Mouse (Mus musculus): ENCODE data around the gene Dkc1.
A peak's percentile ranks its signal among the peaks of the same experiment; 100 is the strongest.

The Dkc1 gene

DNA sequence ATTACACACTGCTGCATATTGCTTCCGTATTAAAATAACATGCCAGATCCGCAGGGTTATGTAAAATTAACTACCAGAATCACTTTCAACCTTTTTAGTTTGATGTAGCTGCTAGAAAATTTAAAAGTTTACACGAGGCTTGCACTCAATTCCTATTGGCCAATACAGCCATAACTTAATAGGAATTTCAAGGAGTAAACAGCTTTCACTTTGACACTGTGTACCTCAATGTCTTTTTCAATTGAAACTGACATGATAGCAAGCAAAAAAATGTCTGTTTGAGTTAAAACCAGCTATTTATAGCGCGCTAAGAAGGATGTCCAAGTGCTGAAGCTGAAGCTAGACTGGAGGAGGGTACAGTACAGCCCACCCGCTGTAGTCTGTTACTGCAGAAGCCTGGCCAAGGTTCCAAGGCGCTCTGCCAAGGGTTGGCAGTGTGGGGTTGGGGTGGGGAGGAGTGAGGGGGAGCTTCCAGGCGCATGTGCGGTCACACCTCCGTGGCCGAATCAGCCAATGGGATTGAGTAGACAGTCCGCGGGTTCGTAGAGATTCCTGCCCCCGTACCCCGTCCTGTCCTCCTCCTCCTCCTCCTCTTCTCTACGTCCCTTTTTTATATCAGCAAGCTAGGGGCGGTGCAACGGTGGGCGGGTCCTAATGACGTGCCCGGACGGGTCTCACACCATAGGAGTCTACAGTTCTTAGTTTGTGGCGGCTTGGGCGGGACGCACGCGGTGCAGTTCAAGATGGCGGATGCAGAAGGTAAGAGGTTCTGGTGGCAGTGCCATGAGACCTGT, at the start of gene Dkc1:
Gene Dkc1, plus strand, starts transcription at position 486 of the 794 bp plus-strand sequence.
- DNase-seq = peak; percentile 89 to 95

GRCm38 (mm10) chrX:75045931-75046330, 49.7 kb upstream of the Dkc1 start:
- no peak for DNase-seq

DNA sequence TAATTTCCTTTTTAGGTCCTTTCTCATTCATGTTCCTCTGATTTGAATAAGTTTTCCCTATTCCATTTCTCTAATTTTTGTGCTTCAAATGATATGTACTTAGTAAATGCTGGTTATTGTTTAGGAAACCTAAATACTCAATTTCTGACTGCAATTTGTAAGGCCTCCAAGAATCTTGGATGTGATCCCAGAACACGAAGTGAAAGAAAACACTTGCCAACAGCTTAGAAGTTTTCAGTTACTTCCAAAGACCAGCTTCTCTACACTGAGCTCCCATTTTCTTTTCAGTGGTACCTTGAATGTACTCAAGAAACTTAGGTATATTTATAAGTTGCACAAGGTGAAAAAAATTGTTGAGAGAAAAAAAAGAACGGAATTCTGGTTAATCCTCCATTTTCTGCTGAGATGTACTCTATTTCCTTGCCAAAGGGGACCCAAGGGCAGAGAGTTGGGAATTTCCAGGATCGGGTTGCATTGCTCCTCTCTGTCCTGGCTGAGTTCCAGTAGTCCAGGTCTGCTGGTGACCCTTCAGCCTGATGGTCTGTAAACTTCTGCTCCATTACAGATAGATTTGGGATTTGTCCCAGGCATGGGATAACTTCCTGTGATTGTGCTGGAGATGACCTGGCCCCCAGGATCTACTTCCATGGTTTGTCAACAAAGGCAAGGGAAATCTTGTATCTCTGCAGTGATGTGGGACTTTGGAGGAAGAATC, 48.6 kb upstream of the Dkc1 start:
- DNase-seq = peak; percentile 12 to 33

DNA sequence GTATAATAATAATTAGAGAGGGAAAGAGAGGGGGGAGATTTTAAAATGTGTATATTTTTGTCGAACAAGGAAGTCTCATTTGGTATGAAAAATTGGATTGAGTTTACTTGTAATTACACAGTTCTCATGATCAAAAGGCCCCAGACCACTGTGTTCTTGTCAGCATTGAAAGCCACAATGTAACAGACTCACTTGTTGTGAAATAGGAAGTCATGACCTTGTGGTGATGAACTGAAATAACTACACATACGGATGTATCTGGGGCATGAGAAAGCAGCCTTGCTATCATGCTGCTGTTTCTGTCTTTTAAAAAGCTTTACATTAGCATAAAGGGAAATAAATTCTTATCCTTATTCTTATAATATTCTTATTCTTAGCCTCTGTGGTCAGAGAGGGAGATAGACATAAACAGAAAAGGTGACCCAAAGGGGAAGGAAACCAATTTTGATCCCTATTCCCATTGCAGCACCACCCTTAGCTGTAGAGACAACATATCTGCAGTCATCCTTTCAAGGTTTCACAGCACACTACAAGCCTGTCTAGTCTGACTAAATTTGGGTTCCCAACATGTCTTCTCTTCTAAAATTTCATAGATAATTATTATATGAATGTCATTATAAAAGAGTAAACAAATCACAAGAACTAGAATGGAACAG, 39.4 kb upstream of the Dkc1 start:
- no peak for DNase-seq

DNA sequence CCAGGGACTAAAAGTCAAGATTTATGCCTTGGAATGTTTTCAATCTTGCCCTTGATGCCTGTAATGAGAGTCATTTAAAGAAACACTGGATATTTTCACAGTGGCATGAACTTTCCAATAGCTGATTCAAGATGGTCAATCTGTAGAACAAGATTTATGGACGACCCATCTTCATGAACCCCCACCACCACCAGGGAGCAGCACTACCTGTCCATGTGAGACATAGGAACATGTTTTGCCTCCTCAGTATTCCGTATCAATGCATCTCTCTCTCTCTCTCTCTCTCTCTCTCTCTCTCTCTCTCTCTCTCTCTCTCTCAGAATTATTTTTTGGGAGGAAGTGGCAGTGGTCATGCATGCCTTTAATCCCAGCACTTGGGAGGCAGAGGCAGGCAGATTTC, 13.3 kb upstream of the Dkc1 start:
- DNase-seq = no peak

- DNase-seq = no peak
Observed at GRCm38 (mm10) chrX:75083982-75084773, 11.5 kb upstream of the Dkc1 start.

GRCm38 (mm10) chrX:75084774-75085508, 10.7 kb upstream of the Dkc1 start, which contains the start of gene Gab3:
Gene Gab3, minus strand, starts transcription at chrX:75085458.
- DNase-seq = peak; percentile 70 to 84

DNA sequence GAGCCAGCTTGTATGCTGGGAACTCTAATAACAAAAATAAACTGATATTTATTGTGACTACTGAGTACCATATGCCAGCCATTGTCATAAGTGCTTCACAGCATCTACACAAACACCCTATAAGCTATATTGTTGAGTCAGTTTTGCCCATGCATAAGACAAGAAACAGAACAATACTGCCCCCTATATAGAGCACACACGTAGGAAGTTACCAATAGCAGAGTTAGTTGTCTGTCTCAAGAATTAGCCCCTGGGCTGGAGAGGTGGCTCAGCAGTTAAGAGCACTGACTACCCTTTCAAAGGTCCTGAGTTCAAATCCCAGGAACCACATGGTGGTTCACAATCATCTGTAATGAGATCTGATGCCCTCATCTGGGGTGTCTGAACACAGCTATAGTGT, 10.0 kb upstream of the Dkc1 start:
- no peak for DNase-seq

DNA sequence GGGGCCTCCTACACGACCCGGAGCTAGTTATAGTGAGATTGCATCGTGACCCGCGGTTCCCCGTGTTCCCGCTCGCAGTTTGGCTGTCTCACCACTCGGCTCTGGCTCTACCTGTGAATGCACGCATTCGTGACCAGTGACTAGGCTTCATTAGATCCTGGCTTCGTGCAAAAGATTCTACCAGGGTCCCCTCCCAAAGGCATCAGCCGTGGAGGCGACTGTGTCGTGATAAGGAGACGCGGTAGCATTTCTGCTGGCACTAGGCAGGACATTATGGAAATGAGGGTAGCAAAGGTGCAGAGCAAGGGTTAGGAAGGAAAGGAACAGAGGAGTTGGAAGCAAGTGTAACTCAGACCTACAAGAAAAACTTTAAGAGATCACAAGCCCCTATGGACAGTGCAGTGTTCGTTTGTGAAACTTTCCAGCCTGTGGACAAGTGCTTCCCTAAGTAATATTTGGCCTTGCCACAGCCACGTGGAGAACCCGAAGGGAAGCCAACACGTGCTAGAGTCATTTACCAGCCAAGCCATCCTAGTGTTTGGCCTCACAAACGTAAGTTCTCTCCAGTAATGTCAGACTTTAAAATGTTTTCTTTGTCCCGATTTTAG, 613 bp downstream of the Dkc1 start:
- no peak for DNase-seq

DNA sequence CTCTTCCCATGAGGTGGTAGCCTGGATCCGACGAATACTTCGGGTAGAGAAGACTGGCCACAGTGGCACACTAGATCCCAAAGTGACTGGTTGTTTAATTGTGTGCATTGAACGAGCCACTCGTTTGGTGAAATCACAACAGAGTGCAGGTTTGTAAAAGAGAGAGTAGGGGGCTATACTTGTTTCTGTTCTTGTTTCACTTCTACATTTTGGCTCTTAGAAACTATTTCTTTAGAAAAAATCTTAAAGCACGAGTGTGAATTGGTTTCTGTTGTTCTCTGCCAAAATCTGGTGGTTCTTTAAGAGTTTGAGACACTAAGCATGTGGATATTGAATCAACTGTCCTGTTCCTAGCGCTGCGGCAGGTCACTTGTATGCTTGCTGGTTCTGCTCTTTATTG, 3.1 kb downstream of the Dkc1 start:
- no peak for DNase-seq

- no peak for DNase-seq
Observed at GRCm38 (mm10) chrX:75102293-75102692, 6.6 kb downstream of the Dkc1 start.

DNA sequence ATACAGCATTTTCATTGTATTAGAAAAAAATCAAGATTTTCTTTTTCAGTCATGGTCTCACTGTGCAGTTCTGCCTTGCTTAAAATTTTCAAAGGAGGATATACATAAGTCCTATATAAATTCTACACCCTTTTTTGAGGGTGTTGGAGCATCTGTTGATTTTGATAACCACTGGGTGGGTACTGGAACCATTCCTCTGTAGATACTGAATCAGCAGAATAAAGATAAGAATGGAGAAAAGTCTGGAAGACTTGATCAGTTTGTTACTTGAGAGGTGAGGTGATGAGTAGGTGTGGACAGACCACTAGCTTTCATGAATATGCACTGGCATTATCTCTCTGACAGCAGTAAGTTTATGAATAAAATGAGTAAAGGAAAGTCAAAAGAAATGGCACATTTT, 19.9 kb downstream of the Dkc1 start:
- DNase-seq = no peak

- no peak for DNase-seq
Observed at GRCm38 (mm10) chrX:75125606-75126005, 30.0 kb downstream of the Dkc1 start.

GRCm38 (mm10) chrX:75126893-75127292, 31.2 kb downstream of the Dkc1 start:
- DNase-seq = no peak

DNA sequence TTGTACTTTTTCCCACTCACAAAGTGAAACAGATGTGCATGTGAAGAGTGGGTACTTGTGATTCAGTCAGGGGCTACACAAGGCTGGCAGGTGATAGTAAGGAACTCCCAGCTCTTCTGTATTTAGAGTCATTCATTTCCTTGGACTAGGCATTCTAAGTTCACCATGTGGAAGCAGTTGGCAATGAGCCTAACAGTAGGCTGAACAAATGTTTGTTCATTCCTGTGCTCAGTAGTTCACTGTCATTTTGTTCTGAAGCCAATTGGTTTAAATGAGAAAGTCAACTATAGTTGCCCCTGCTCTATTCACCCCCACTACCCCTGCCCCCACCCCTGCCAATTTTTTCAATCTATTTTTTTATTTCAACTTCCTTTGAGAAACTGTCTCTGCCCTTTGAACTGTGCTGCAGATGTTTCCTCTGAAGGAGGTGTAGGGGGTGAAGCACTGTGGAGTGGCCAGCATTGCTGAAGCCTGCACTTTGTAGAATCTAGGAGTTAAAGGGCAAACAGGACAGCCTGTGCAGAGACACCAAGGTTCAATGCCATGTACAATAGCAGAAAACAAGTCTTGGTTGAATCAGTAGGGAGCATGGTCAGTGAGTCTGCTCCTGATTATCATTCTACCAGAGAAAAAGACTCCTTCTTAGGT, 32.8 kb downstream of the Dkc1 start:
- no peak for DNase-seq

- no peak for DNase-seq
Observed at GRCm38 (mm10) chrX:75129474-75129873, 33.8 kb downstream of the Dkc1 start.

- DNase-seq = peak; percentile 85 to 88
Observed at GRCm38 (mm10) chrX:75130467-75131160, 35.0 kb downstream of the Dkc1 start, which contains the start of gene Mpp1. Gene Mpp1, minus strand, starts transcription at chrX:75131016.

DNA sequence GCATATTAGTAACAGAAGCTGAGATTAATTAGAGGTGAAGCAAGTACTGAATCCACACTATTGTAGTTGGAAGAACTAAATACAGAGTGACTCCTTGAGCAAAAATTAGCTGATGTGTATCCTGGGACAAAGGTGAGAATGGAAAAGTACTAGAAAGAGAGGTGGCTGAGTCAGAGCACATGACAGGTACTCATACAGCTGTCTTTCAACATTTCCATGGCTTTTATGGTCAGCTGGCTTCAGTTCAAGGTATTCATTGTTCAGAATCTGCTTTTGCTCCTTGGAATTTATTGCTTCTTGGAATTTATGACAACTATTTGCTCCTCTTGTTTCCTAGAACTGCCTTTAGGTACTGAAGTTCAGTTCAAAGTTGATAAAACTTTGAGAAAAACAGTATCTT, 41.3 kb downstream of the Dkc1 start:
- DNase-seq = no peak

DNA sequence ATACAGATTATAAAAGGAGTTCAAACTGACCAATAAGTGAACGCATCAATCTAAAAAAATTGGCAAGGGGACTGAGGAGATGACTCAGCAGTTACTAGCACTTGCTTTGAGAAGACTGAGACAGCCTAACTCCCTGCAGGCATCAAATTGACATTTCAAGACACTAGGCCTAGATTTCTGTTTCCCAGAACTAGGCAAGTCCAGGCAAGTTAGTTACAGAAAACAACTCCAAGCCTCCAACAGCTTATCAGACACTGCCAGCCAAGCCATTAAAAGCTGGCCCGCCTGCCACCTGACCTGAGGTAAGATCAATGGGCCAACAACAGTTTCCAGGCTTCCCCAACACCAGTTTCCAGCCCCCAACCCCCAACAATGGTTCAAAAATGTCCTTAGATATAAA, 42.1 kb downstream of the Dkc1 start:
- no peak for DNase-seq

- DNase-seq = no peak
Observed at GRCm38 (mm10) chrX:75138182-75138581, 42.5 kb downstream of the Dkc1 start.
